Mouse (Mus musculus) ES-Bruce4 (cell line): Measurements from ENCODE around the gene Lce3f. TPM values are rescaled to one million over a fixed set of nuclear protein-coding genes. Genes with fewer than 3 reads are reported as not detected.

Experiments used
- H3K27ac ChIP-seq: 2 replicates; pipeline ENCODE4 v1.5.1; 2012; ENCODE audit warnings: low read length, inconsistent platforms; ENCODE audit not compliant: insufficient read depth
- H3K27me3 ChIP-seq: 2 replicates; pipeline ENCODE4 v1.6.1; 2012; ENCODE audit warnings: mild to moderate bottlenecking, low read length, inconsistent platforms; ENCODE audit not compliant: control insufficient read depth, poor library complexity, insufficient read depth, severe bottlenecking
- H3K36me3 ChIP-seq: 2 replicates; pipeline ENCODE4 v1.6.1; 2012; ENCODE audit warnings: inconsistent platforms, mild to moderate bottlenecking, low read length, moderate library complexity; ENCODE audit not compliant: control insufficient read depth, poor library complexity, insufficient read depth, severe bottlenecking
- H3K4me1 ChIP-seq: one replicate; pipeline ENCODE4 v1.8.1; 2011; ENCODE audit warnings: low read length; ENCODE audit not compliant: control insufficient read depth, insufficient read depth
- H3K4me3 ChIP-seq: 2 replicates; pipeline ENCODE4 v1.5.1; 2011; ENCODE audit warnings: low read depth, mild to moderate bottlenecking, low read length
- H3K9ac ChIP-seq: 2 replicates; pipeline ENCODE4 v1.6.1; 2012; ENCODE audit warnings: low read depth, mild to moderate bottlenecking, inconsistent platforms; ENCODE audit not compliant: poor library complexity, severe bottlenecking
- H3K9me3 ChIP-seq: replicated peaks from 2 replicates; pipeline ENCODE4 v1.6.1; 2012; ENCODE audit warnings: mild to moderate bottlenecking, low read length, inconsistent platforms; ENCODE audit not compliant: control insufficient read depth, poor library complexity, insufficient read depth, severe bottlenecking
- CTCF ChIP-seq: IDR thresholded peaks from one replicate; pipeline ENCODE4 v1.8.1; 2011; ENCODE audit warnings: low read depth, low read length
- EP300 ChIP-seq: IDR thresholded peaks from 2 replicates; pipeline ENCODE4 v1.6.1; 2011; ENCODE audit warnings: low read depth, low read length; ENCODE audit not compliant: insufficient read depth
- POLR2A ChIP-seq: IDR thresholded peaks from one replicate; pipeline ENCODE4 v1.8.1; 2011; ENCODE audit warnings: low read length; ENCODE audit not compliant: insufficient read depth
- polyA plus RNA-seq: library from polyadenylated mRNA; stranded (reverse); fragments of >200 nt; gene quantifications from 2 replicates; pipeline ENCODE4 v1.2.4, GENCODE M21; 2011; ENCODE audit warnings: low read depth; ENCODE audit not compliant: missing spikeins, insufficient read depth, insufficient read length

The Lce3f gene
- not detected in 2 replicates for polyA plus RNA-seq

GRCm38 (mm10) chr3:92991926-92992325 is at the start of gene Lce3f:
Lce3f (plus strand) TSS chr3:92992226.
- Histone ChIP-seq H3K27ac (no peak within 1 kb of the TSS), H3K4me3 (no peak within 1 kb of the TSS), H3K36me3 (no peaks in the 10 kb centered on the region), H3K9me3 (no peaks in the 10 kb centered on the region), H3K9ac (no peak within 1 kb of the TSS), H3K4me1 (no peaks in the 10 kb centered on the region), H3K27me3 (no peaks in the 10 kb centered on the region; the same call in 1 of the 2 replicates)
- no peak for TF ChIP-seq CTCF
- no peak for TF ChIP-seq EP300
- no peak for TF ChIP-seq POLR2A

GRCm38 (mm10) chr3:92944186-92944585 is 47.8 kb upstream of the Lce3f start, which contains the start of gene Lce3c:
Lce3c (plus strand) TSS chr3:92944486.
- H3K27me3 ChIP-seq, result no peaks in the 10 kb centered on the region
- H3K4me3 ChIP-seq, result no peak within 1 kb of the TSS
- H3K27ac ChIP-seq, result no peak within 1 kb of the TSS
- TF ChIP-seq POLR2A, result no peak
- TF ChIP-seq EP300, result no peak
- TF ChIP-seq CTCF, result no peak
- no peak within 1 kb of the TSS for H3K9ac ChIP-seq
- no peaks in the 10 kb centered on the region for H3K36me3 ChIP-seq
- no peaks in the 10 kb centered on the region for H3K9me3 ChIP-seq
- no peaks in the 10 kb centered on the region for H3K4me1 ChIP-seq

- TF ChIP-seq POLR2A (no peak), EP300 (no peak), CTCF (no peak)
- H3K4me3 ChIP-seq, result no peak within 1 kb of the TSS
Observed at GRCm38 (mm10) chr3:92957090-92957489, 34.9 kb upstream of the Lce3f start, which contains the start of gene Lce3d. Lce3d (plus strand) TSS chr3:92957390.

GRCm38 (mm10) chr3:92966761-92967160 is 25.3 kb upstream of the Lce3f start, which contains the start of gene Lce3e:
Lce3e (plus strand) TSS chr3:92967061.
- no peak for TF ChIP-seq EP300
- Histone ChIP-seq H3K27ac (no peak within 1 kb of the TSS), H3K27me3 (no peaks in the 10 kb centered on the region), H3K4me1 (no peaks in the 10 kb centered on the region), H3K9ac (no peak within 1 kb of the TSS), H3K36me3 (no peaks in the 10 kb centered on the region), H3K9me3 (peaks cover 5% of the 10 kb centered on the region; the same call in 1 of the 2 replicates), H3K4me3 (no peak within 1 kb of the TSS)

More at GRCm38 (mm10) chr3:92957090-92957489, 34.9 kb upstream of the Lce3f start, which contains the start of gene Lce3d:
- H3K4me1 ChIP-seq, result no peaks in the 10 kb centered on the region
- H3K9ac ChIP-seq, result no peak within 1 kb of the TSS
- no peaks in the 10 kb centered on the region for H3K9me3 ChIP-seq
- no peaks in the 10 kb centered on the region for H3K27me3 ChIP-seq
- no peak within 1 kb of the TSS for H3K27ac ChIP-seq
- H3K36me3 ChIP-seq, result no peaks in the 10 kb centered on the region

- Histone ChIP-seq H3K4me1 (no peaks in the 10 kb centered on the region), H3K27ac (no peak overlapping the region), H3K9me3 (no peaks in the 10 kb centered on the region), H3K9ac (no peak overlapping the region), H3K36me3 (no peaks in the 10 kb centered on the region), H3K27me3 (no peaks in the 10 kb centered on the region), H3K4me3 (no peak overlapping the region)
- TF ChIP-seq CTCF, result no peak
- TF ChIP-seq POLR2A, result no peak
- no peak for TF ChIP-seq EP300
Observed at GRCm38 (mm10) chr3:92978484-92978883, 13.5 kb upstream of the Lce3f start.

GRCm38 (mm10) chr3:92998691-92999090 is 6.7 kb downstream of the Lce3f start:
- Histone ChIP-seq H3K9me3 (no peaks in the 10 kb centered on the region), H3K9ac (no peak overlapping the region), H3K4me1 (no peaks in the 10 kb centered on the region), H3K27me3 (no peaks in the 10 kb centered on the region), H3K27ac (no peak overlapping the region), H3K36me3 (no peaks in the 10 kb centered on the region), H3K4me3 (no peak overlapping the region)
- TF ChIP-seq CTCF (peak; percentile 85), POLR2A (no peak)
